Comparison of ENCODE assay signal across 8 mouse cellular contexts in the genomic region with DNA sequence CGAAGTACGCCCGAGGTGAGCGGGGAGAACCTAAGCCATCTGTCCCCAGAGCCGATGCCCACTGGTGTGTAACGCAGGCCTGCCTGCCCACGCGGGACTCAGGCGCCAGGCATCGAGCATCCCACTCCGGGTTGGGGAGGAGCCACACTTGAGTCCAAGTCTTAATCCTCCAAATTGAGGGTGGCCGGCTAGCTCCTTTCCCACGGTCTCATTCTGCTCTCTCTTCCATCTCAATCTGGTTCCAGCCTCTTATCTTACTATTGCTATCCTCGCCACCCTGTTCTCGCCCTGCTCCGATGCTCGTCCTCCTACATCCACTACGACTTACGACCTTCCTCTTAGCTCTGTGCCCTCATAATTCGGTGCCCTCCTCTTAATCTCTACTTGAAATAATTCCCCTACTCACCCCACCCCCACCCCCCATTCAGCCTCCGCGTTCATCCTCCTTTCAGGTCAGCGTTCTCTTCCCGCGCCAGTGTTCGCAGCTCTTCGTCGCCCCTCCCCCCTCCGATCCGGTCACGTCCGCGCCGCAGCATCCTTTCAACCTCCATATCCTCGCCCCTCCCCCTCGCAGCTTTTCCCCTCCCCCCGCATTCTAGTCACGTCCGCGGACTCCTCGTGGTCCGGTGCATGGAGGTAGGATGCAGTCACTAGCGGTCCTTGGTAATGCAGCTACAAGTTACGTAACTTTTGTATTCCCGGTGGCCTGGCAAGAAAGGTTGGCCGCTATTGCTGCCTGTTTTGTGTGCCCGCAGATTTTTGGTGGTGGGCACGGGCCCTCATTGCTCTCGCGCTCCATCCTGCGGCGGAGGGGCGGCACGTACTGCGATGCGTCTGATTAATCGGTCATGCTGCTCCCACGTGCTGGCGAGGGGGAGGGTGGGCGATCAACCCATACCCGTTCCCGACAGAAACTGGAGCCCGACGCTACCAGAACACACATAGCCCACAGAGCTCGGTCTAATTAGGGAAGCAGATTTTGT. TPM values are rescaled to one million over a fixed set of nuclear protein-coding genes. Genes with fewer than 3 reads are reported as not detected.
A peak's percentile ranks its signal among the peaks of the same experiment; 100 is the strongest.
DNase-seq lines count a peak whose midpoint lies in the region; ATAC-seq and TF ChIP-seq lines count a peak whose summit lies in the region.

No protein-coding gene starts in this region.

- TF ChIP-seq POLR2A in myocyte (IDR thresholded peaks at IDR 0.05; ENCODE audit: insufficient read length, low read depth), result peak; percentile 47

- no peaks in the 10 kb centered on the region for H3K27me3 ChIP-seq in embryonic facial prominence, embryonic 15.5 days
- no peaks in the 10 kb centered on the region for H3K27me3 ChIP-seq in heart, embryonic 12.5 days (replicated peaks)
- no peaks in the 10 kb centered on the region for H3K27me3 ChIP-seq in kidney, embryonic 15.5 days
- peaks cover 26% of the 10 kb centered on the region for H3K27me3 ChIP-seq in liver, embryonic 12.5 days (replicated peaks)
- no peaks in the 10 kb centered on the region for H3K27me3 ChIP-seq in myocyte (ENCODE audit: control insufficient read depth, insufficient read depth, insufficient read length)
- no peaks in the 10 kb centered on the region for H3K27me3 ChIP-seq in splenic B cell, adult 2 months (ENCODE audit: control insufficient read depth, insufficient read depth, low read length, poor library complexity, severe bottlenecking)

- H3ac ChIP-seq in myocyte (ENCODE audit: control insufficient read depth, insufficient read length), result peak overlapping the region; percentile 84

- peak; percentile 4; the same call in 1 of the 2 replicates for ATAC-seq in embryonic facial prominence, embryonic 15.5 days (ENCODE audit: insufficient number of reproducible peaks, low FRiP score, low TSS enrichment, low read depth)
- ATAC-seq in heart, embryonic 12.5 days (ENCODE audit: insufficient number of reproducible peaks, low FRiP score), result peak; percentile 31
- ATAC-seq in kidney, embryonic 15.5 days (replicated peaks; ENCODE audit: low FRiP score), result peak; percentile 27
- ATAC-seq in liver, embryonic 12.5 days, result peak; percentile 5

- peaks cover 76% of the 10 kb centered on the region for H3K79me2 ChIP-seq in myocyte (ENCODE audit: control insufficient read depth, insufficient read depth)

- peaks cover 16% of the 10 kb centered on the region; the same call in 1 of the 2 replicates for H3K36me3 ChIP-seq in embryonic facial prominence, embryonic 15.5 days
- H3K36me3 ChIP-seq in heart, embryonic 12.5 days, result peaks cover 17% of the 10 kb centered on the region
- H3K36me3 ChIP-seq in kidney, embryonic 15.5 days, result peaks cover 21% of the 10 kb centered on the region
- H3K36me3 ChIP-seq in liver, embryonic 12.5 days, result peaks cover 13% of the 10 kb centered on the region
- H3K36me3 ChIP-seq in myocyte (ENCODE audit: control insufficient read depth, insufficient read depth), result peaks cover 13% of the 10 kb centered on the region
- H3K36me3 ChIP-seq in splenic B cell, adult 2 months (ENCODE audit: control insufficient read depth, insufficient read depth, low read length, poor library complexity, severe bottlenecking), result no peaks in the 10 kb centered on the region; the same call in 1 of the 2 replicates

- H3K9ac ChIP-seq in embryonic facial prominence, embryonic 15.5 days, result peak overlapping the region; percentile 68
- peak overlapping the region; percentile 94 for H3K9ac ChIP-seq in heart, embryonic 12.5 days
- H3K9ac ChIP-seq in kidney, embryonic 15.5 days, result peak overlapping the region; percentile 89
- peak overlapping the region; percentile 72 for H3K9ac ChIP-seq in liver, embryonic 12.5 days

- under 1% methylated on average over 65 of the region's 65 CpGs for WGBS in embryonic facial prominence, embryonic 15.5 days
- under 1% methylated on average over 65 of the region's 65 CpGs for WGBS in heart, embryonic 12.5 days
- WGBS in kidney, embryonic 15.5 days, result under 1% methylated on average over 65 of the region's 65 CpGs
- WGBS in liver, embryonic 12.5 days (ENCODE audit: insufficient replicate concordance), result 2% methylated on average over 65 of the region's 65 CpGs

- peak; percentile 74 for DNase-seq in B cell, adult 2 months
- DNase-seq in adrenal gland, postnatal 14 days, result peak; percentile 87
- DNase-seq in splenic B cell, adult 2 months (ENCODE audit: low read depth, low spot score), result peak; percentile 80

- H3K4me1 ChIP-seq in embryonic facial prominence, embryonic 15.5 days, result peaks cover 53% of the 10 kb centered on the region
- peaks cover 36% of the 10 kb centered on the region for H3K4me1 ChIP-seq in heart, embryonic 12.5 days (replicated peaks)
- H3K4me1 ChIP-seq in kidney, embryonic 15.5 days, result peaks cover 45% of the 10 kb centered on the region
- H3K4me1 ChIP-seq in liver, embryonic 12.5 days, result peaks cover 91% of the 10 kb centered on the region

- no peaks in the 10 kb centered on the region for H3K9me3 ChIP-seq in embryonic facial prominence, embryonic 15.5 days (replicated peaks)
- no peaks in the 10 kb centered on the region for H3K9me3 ChIP-seq in heart, embryonic 12.5 days (replicated peaks)
- H3K9me3 ChIP-seq in kidney, embryonic 15.5 days (replicated peaks), result no peaks in the 10 kb centered on the region
- H3K9me3 ChIP-seq in liver, embryonic 12.5 days (replicated peaks), result no peaks in the 10 kb centered on the region

- H3K4me2 ChIP-seq in embryonic facial prominence, embryonic 15.5 days (replicated peaks), result peak overlapping the region; percentile 67
- H3K4me2 ChIP-seq in heart, embryonic 12.5 days, result peak overlapping the region; percentile 82
- peak overlapping the region; percentile 75 for H3K4me2 ChIP-seq in kidney, embryonic 15.5 days
- H3K4me2 ChIP-seq in liver, embryonic 12.5 days, result peak overlapping the region; percentile 94
- H3K4me2 ChIP-seq in myocyte (ENCODE audit: low read depth), result peak overlapping the region; percentile 91

- peak overlapping the region; percentile 77 for H3K4me3 ChIP-seq in embryonic facial prominence, embryonic 15.5 days (replicated peaks)
- H3K4me3 ChIP-seq in heart, embryonic 12.5 days, result peak overlapping the region; percentile 89
- H3K4me3 ChIP-seq in kidney, embryonic 15.5 days (replicated peaks), result peak overlapping the region; percentile 93
- H3K4me3 ChIP-seq in liver, embryonic 12.5 days, result peak overlapping the region; percentile 71
- peak overlapping the region; percentile 95 for H3K4me3 ChIP-seq in myocyte

- H3K27ac ChIP-seq in embryonic facial prominence, embryonic 15.5 days (replicated peaks), result peak overlapping the region; percentile 97
- peak overlapping the region; percentile 99 for H3K27ac ChIP-seq in heart, embryonic 12.5 days (ENCODE audit: poor library complexity, severe bottlenecking)
- H3K27ac ChIP-seq in kidney, embryonic 15.5 days, result peak overlapping the region; percentile 98
- peak overlapping the region; percentile 89 for H3K27ac ChIP-seq in liver, embryonic 12.5 days

TF ChIP-seq in myocyte, 11 proteins besides CTCF, POLR2A, EP300 and RAD21:
- TF ChIP-seq USF1 (IDR thresholded peaks at IDR 0.05; ENCODE audit: low read depth) (peak; percentile 11), MYOD1 (IDR thresholded peaks at IDR 0.05; ENCODE audit: control insufficient read depth in 1 of 3, insufficient read length in 2 of 3, low read depth in 2 of 3) (no peak), REST (IDR thresholded peaks at IDR 0.05; ENCODE audit: insufficient read depth, insufficient read length) (no peak), POLR2AphosphoS2 (IDR thresholded peaks at IDR 0.05; ENCODE audit: insufficient read length, low read depth) (no peak), TCF12 (IDR thresholded peaks at IDR 0.05; ENCODE audit: insufficient read depth, poor library complexity, severe bottlenecking) (no peak)

RNA-seq across cellular contexts. Expression of a gene that starts 0.8 kb away (rescaled TPM):
- 647 and 658 TPM in 2 replicates for total RNA-seq in adrenal gland, postnatal 14 days (2021)
- 1,163 and 1,229 TPM in 2 replicates for polyA plus RNA-seq in embryonic facial prominence, embryonic 15.5 days (2015; fragmentation: Nextera tagmentation; extraction: Ambion mirVana)
- polyA plus RNA-seq in heart, embryonic 12.5 days (2016; fragmentation: Nextera tagmentation; extraction: Ambion mirVana), result 1,832 and 1,839 TPM in 2 replicates
- polyA plus RNA-seq in kidney, embryonic 15.5 days (2015; fragmentation: Nextera tagmentation; extraction: Ambion mirVana), result 1,267 and 1,340 TPM in 2 replicates
- 439 and 489 TPM in 2 replicates for polyA plus RNA-seq in liver, embryonic 12.5 days (2016; fragmentation: Nextera tagmentation; extraction: Ambion mirVana)
- 3,717 TPM for polyA plus RNA-seq in myocyte (2012; fragmentation: generic; extraction: Trizol)

RNA-seq across cellular contexts. Expression of a gene that starts 23.0 kb away (rescaled TPM):
- 0.26 and 0.52 TPM in 2 replicates for total RNA-seq in adrenal gland, postnatal 14 days (2021)
- 6.6 and 7.6 TPM in 2 replicates for polyA plus RNA-seq in embryonic facial prominence, embryonic 15.5 days (2015; fragmentation: Nextera tagmentation; extraction: Ambion mirVana)
- 0.32 TPM in 1 of 2 replicates, not detected in the other for polyA plus RNA-seq in heart, embryonic 12.5 days (2016; fragmentation: Nextera tagmentation; extraction: Ambion mirVana)
- 0.95 and 1.0 TPM in 2 replicates for polyA plus RNA-seq in kidney, embryonic 15.5 days (2015; fragmentation: Nextera tagmentation; extraction: Ambion mirVana)
- 0.04 and 0.07 TPM in 2 replicates for polyA plus RNA-seq in liver, embryonic 12.5 days (2016; fragmentation: Nextera tagmentation; extraction: Ambion mirVana)
- 1.5 TPM for polyA plus RNA-seq in myocyte (2012; fragmentation: generic; extraction: Trizol)

RNA-seq across cellular contexts. Expression of a gene that starts 39.8 kb away (rescaled TPM):
- 30.2 and 37.3 TPM in 2 replicates for total RNA-seq in adrenal gland, postnatal 14 days (2021)
- 31.1 and 36.1 TPM in 2 replicates for polyA plus RNA-seq in embryonic facial prominence, embryonic 15.5 days (2015; fragmentation: Nextera tagmentation; extraction: Ambion mirVana)
- polyA plus RNA-seq in heart, embryonic 12.5 days (2016; fragmentation: Nextera tagmentation; extraction: Ambion mirVana), result 19.5 and 20.0 TPM in 2 replicates
- polyA plus RNA-seq in kidney, embryonic 15.5 days (2015; fragmentation: Nextera tagmentation; extraction: Ambion mirVana), result 22.9 and 27.6 TPM in 2 replicates
- 6.4 and 7.5 TPM in 2 replicates for polyA plus RNA-seq in liver, embryonic 12.5 days (2016; fragmentation: Nextera tagmentation; extraction: Ambion mirVana)
- 11.4 TPM for polyA plus RNA-seq in myocyte (2012; fragmentation: generic; extraction: Trizol)

Comparison
In these comparisons a context has a peak if more than half of its experiments do, and no peak if none do; other contexts are left out.
1. Peak in every context shown above with its lines: DNase-seq, ATAC-seq, H3K4me3 ChIP-seq and H3K27ac ChIP-seq.